Mouse (Mus musculus): ENCODE results near the gene Tshz2. TPM values are rescaled to one million over a fixed set of nuclear protein-coding genes. Genes with fewer than 3 reads are reported as not detected.

Gene Tshz2
- polyA plus RNA-seq, 2 experiments, result 0.43 to 1.5 TPM

- no peak for TF ChIP-seq CTCF (IDR thresholded peaks at IDR 0.05; ENCODE audit: low read depth)
- no peak for TF ChIP-seq EP300 (IDR thresholded peaks at IDR 0.05; ENCODE audit: low read depth)
- DNase-seq (ENCODE audit: low read depth in 3 of 3, low spot score in 3 of 3) (no peak), ATAC-seq (ENCODE audit: insufficient read depth) (no peak)
- Histone ChIP-seq H3K36me3 (replicated peaks; ENCODE audit: control insufficient read depth, insufficient read depth, low read depth) (no peaks in the 10 kb centered on the region), H3K4me3 (ENCODE audit: insufficient read depth in 1 of 2, low read depth in 2 of 2, low read length in 2 of 2) (no peak overlapping the region), H3K4me2 (ENCODE audit: low read depth) (no peak overlapping the region), H3K4me1 (replicated peaks; ENCODE audit: control insufficient read depth in 2 of 2, insufficient read depth in 2 of 2, low read length in 1 of 2) (peaks cover 0 to 11% of the 10 kb centered on the region in 2 experiments; a peak in 2 of 4 replicates), H3K9ac (replicated peaks) (no peak overlapping the region), H3K9me3 (ENCODE audit: control insufficient read depth, low read length) (no peaks in the 10 kb centered on the region), H3K27me3 (ENCODE audit: control insufficient read depth, insufficient read depth, low read length) (no peaks in the 10 kb centered on the region), H3K27ac (no peak overlapping the region)
- WGBS (ENCODE audit: insufficient replicate concordance), result 60% methylated on average over 8 of the region's 8 CpGs
These were observed 130.9 kb downstream of the Tshz2 start for GRCm38 (mm10) chr2:169763716-169764115.

GRCm38 (mm10) chr2:169766247-169766646 lies 133.4 kb downstream of the Tshz2 start:
- no peaks in the 10 kb centered on the region for H3K27me3 ChIP-seq (ENCODE audit: control insufficient read depth, insufficient read depth, low read length)
- WGBS (ENCODE audit: insufficient replicate concordance), result 39% methylated on average over 8 of the region's 8 CpGs
- no peak overlapping the region for H3K4me3 ChIP-seq (ENCODE audit: insufficient read depth in 1 of 2, low read depth in 2 of 2, low read length in 2 of 2)
- DNase-seq (ENCODE audit: low read depth in 3 of 3, low spot score in 3 of 3) (no peak), ATAC-seq (ENCODE audit: insufficient read depth) (no peak)
- no peaks in the 10 kb centered on the region for H3K36me3 ChIP-seq (replicated peaks; ENCODE audit: control insufficient read depth, insufficient read depth, low read depth)
- no peak overlapping the region for H3K4me2 ChIP-seq (ENCODE audit: low read depth)
- no peak overlapping the region for H3K27ac ChIP-seq
- H3K9ac ChIP-seq (replicated peaks), result no peak overlapping the region
- no peaks in the 10 kb centered on the region for H3K9me3 ChIP-seq (ENCODE audit: control insufficient read depth, low read length)
- TF ChIP-seq EP300 (IDR thresholded peaks at IDR 0.05; ENCODE audit: low read depth), result no peak
- TF ChIP-seq CTCF (IDR thresholded peaks at IDR 0.05; ENCODE audit: low read depth), result no peak
- peaks cover 0 to 11% of the 10 kb centered on the region in 2 experiments; a peak in 2 of 4 replicates for H3K4me1 ChIP-seq (replicated peaks; ENCODE audit: control insufficient read depth in 2 of 2, insufficient read depth in 2 of 2, low read length in 1 of 2)

GRCm38 (mm10) chr2:169767281-169767680 lies 134.5 kb downstream of the Tshz2 start:
- Histone ChIP-seq H3K36me3 (replicated peaks; ENCODE audit: control insufficient read depth, insufficient read depth, low read depth) (no peaks in the 10 kb centered on the region), H3K4me3 (ENCODE audit: insufficient read depth in 1 of 2, low read depth in 2 of 2, low read length in 2 of 2) (no peak overlapping the region), H3K27me3 (ENCODE audit: control insufficient read depth, insufficient read depth, low read length) (no peaks in the 10 kb centered on the region), H3K4me2 (ENCODE audit: low read depth) (no peak overlapping the region), H3K27ac (no peak overlapping the region), H3K9me3 (ENCODE audit: control insufficient read depth, low read length) (no peaks in the 10 kb centered on the region), H3K4me1 (replicated peaks; ENCODE audit: control insufficient read depth in 2 of 2, insufficient read depth in 2 of 2, low read length in 1 of 2) (peaks cover 0 to 11% of the 10 kb centered on the region in 2 experiments; a peak in 2 of 4 replicates), H3K9ac (replicated peaks) (no peak overlapping the region)
- DNase-seq (ENCODE audit: low read depth in 3 of 3, low spot score in 3 of 3), result no peak
- no peak for ATAC-seq (ENCODE audit: insufficient read depth)
- TF ChIP-seq EP300 (IDR thresholded peaks at IDR 0.05; ENCODE audit: low read depth) (no peak), CTCF (IDR thresholded peaks at IDR 0.05; ENCODE audit: low read depth) (no peak)
- 60% methylated on average over 3 of the region's 3 CpGs for WGBS (ENCODE audit: insufficient replicate concordance)

GRCm38 (mm10) chr2:169775078-169775477 lies 142.3 kb downstream of the Tshz2 start:
- DNase-seq (ENCODE audit: low read depth in 3 of 3, low spot score in 3 of 3), result no peak
- 63% methylated on average over 4 of the region's 4 CpGs for WGBS (ENCODE audit: insufficient replicate concordance)
- H3K9ac ChIP-seq (replicated peaks), result no peak overlapping the region
- no peaks in the 10 kb centered on the region for H3K36me3 ChIP-seq (replicated peaks; ENCODE audit: control insufficient read depth, insufficient read depth, low read depth)
- ATAC-seq (ENCODE audit: insufficient read depth), result no peak
- peaks cover 0 to 16% of the 10 kb centered on the region in 2 experiments; a peak in 2 of 4 replicates for H3K4me1 ChIP-seq (replicated peaks; ENCODE audit: control insufficient read depth in 2 of 2, insufficient read depth in 2 of 2, low read length in 1 of 2)
- H3K4me3 ChIP-seq (ENCODE audit: insufficient read depth in 1 of 2, low read depth in 2 of 2, low read length in 2 of 2), result no peak overlapping the region
- no peak overlapping the region for H3K4me2 ChIP-seq (ENCODE audit: low read depth)
- no peak overlapping the region for H3K27ac ChIP-seq
- no peak for TF ChIP-seq CTCF (IDR thresholded peaks at IDR 0.05; ENCODE audit: low read depth)
- TF ChIP-seq EP300 (IDR thresholded peaks at IDR 0.05; ENCODE audit: low read depth), result no peak
- no peaks in the 10 kb centered on the region for H3K9me3 ChIP-seq (ENCODE audit: control insufficient read depth, low read length)
- no peaks in the 10 kb centered on the region for H3K27me3 ChIP-seq (ENCODE audit: control insufficient read depth, insufficient read depth, low read length)

GRCm38 (mm10) chr2:169777242-169777641 lies 144.4 kb downstream of the Tshz2 start:
- H3K4me3 ChIP-seq (ENCODE audit: insufficient read depth in 1 of 2, low read depth in 2 of 2, low read length in 2 of 2), result no peak overlapping the region
- DNase-seq (ENCODE audit: low read depth in 3 of 3, low spot score in 3 of 3) (no peak), ATAC-seq (ENCODE audit: insufficient read depth) (no peak)
- no peaks in the 10 kb centered on the region for H3K36me3 ChIP-seq (replicated peaks; ENCODE audit: control insufficient read depth, insufficient read depth, low read depth)
- WGBS (ENCODE audit: insufficient replicate concordance), result 39% methylated on average over 4 of the region's 4 CpGs
- TF ChIP-seq EP300 (IDR thresholded peaks at IDR 0.05; ENCODE audit: low read depth) (no peak), CTCF (IDR thresholded peaks at IDR 0.05; ENCODE audit: low read depth) (no peak)
- H3K27me3 ChIP-seq (ENCODE audit: control insufficient read depth, insufficient read depth, low read length), result no peaks in the 10 kb centered on the region
- H3K9ac ChIP-seq (replicated peaks), result no peak overlapping the region
- H3K27ac ChIP-seq, result no peak overlapping the region
- no peaks in the 10 kb centered on the region for H3K9me3 ChIP-seq (ENCODE audit: control insufficient read depth, low read length)
- H3K4me1 ChIP-seq (replicated peaks; ENCODE audit: control insufficient read depth in 2 of 2, insufficient read depth in 2 of 2, low read length in 1 of 2), result peaks cover 0 to 17% of the 10 kb centered on the region in 2 experiments; a peak in 2 of 4 replicates
- H3K4me2 ChIP-seq (ENCODE audit: low read depth), result no peak overlapping the region

Measured in liver, embryonic 14.5 days (tissue).